Mouse (Mus musculus) liver, adult 2 months (tissue): ENCODE results near the gene Klhdc8a. TPM values are rescaled to one million over a fixed set of nuclear protein-coding genes. Genes with fewer than 3 reads are reported as not detected.

ENCODE experiments used
- DNase-seq: peaks from one replicate; pipeline ENCODE4 v3.0.0-alpha.2; 2011; ENCODE audit warnings: low read depth, low spot score; ENCODE audit errors: extremely low read depth
- H3K27ac ChIP-seq: fragments of 200-500 bp; replicated peaks from 2 replicates; pipeline ENCODE4 v1.5.1; 2012; ENCODE audit warnings: low read depth, mild to moderate bottlenecking, control low read depth, inconsistent platforms, low read length; ENCODE audit not compliant: insufficient read depth
- H3K27me3 ChIP-seq: fragments of 200-500 bp; 2 replicates; pipeline ENCODE4 v1.6.1; 2012; ENCODE audit warnings: mild to moderate bottlenecking, moderate library complexity, low read length, inconsistent platforms; ENCODE audit not compliant: control insufficient read depth, insufficient read depth
- H3K36me3 ChIP-seq: fragments of 200-500 bp; 2 replicates; pipeline ENCODE4 v1.6.1; 2012; ENCODE audit warnings: low read length, inconsistent platforms; ENCODE audit not compliant: control insufficient read depth, insufficient read depth
- H3K4me1 ChIP-seq: fragments of 200-500 bp; 2 replicates; pipeline ENCODE4 v1.6.1; 2011; ENCODE audit warnings: low read length; ENCODE audit not compliant: control insufficient read depth, insufficient read depth
- H3K4me3 ChIP-seq: fragments of 200-500 bp; 2 replicates; pipeline ENCODE4 v1.5.1; 2011; ENCODE audit warnings: low read depth, mild to moderate bottlenecking, control low read depth, low read length, moderate library complexity; ENCODE audit not compliant: insufficient read depth
- H3K79me2 ChIP-seq: fragments of 200-500 bp; 2 replicates; pipeline ENCODE4 v1.6.1; 2012; ENCODE audit warnings: inconsistent platforms, mild to moderate bottlenecking, low read length, moderate library complexity; ENCODE audit not compliant: control insufficient read depth, insufficient read depth
- H3K9ac ChIP-seq: fragments of 200-500 bp; 2 replicates; pipeline ENCODE4 v1.6.1; 2012; ENCODE audit warnings: low read depth, mild to moderate bottlenecking, control low read depth, inconsistent platforms, low read length
- CTCF ChIP-seq: fragments of 200-500 bp; IDR thresholded peaks from 2 replicates; pipeline ENCODE4 v1.5.1; 2011; ENCODE audit warnings: low read depth, low read length, control low read depth
- POLR2A ChIP-seq: fragments of 200-500 bp; IDR thresholded peaks from 2 replicates; pipeline ENCODE4 v1.6.1; 2011; ENCODE audit warnings: low read length, control low read depth; ENCODE audit not compliant: insufficient read depth; ENCODE audit errors: extremely low read depth
- WGBS: fragments of 180-500 bp; shearing (Covaris S2); methylation state at CpG from one replicate; pipeline ENCODE4 v1.1.7; 2018; 5-methylcytosine and 5-hydroxymethylcytosine counted together
- polyA plus RNA-seq: library from polyadenylated mRNA; depleted of rRNA; stranded (reverse); fragments of >200 nt; gene quantifications from 2 replicates; pipeline ENCODE4 v1.2.3, GENCODE M21; 2012
- total RNA-seq: library from RNA; depleted of rRNA; stranded (reverse); fragments of >200 nt; gene quantifications from 2 replicates; pipeline ENCODE4 v1.2.3, GENCODE M21; 2014

Klhdc8a gene
- total and polyA plus RNA-seq, 2 experiments, result 0.18 to 1.2 TPM

DNA sequence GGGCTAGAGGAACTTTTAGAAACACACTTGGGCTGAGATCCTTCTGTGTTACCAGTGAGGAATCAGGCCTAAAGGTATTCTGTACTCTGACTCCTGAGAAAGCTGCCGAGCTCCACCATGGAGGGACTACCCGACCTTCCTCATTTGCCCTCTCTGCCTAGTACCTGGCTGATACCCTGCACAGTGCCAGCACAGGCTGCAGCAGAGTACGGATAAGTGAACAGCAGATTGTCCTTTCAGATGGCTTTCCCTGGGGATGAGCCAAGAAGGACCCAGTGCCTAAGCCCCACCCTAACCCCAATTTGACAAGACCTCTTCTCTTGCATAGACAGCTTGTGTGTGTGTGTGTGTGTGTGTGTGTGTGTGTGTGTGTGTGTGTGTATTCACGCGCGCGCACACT is 10.2 kb downstream of the Klhdc8a start:
- Histone ChIP-seq H3K4me1 (no peaks in the 10 kb centered on the region), H3K4me3 (no peak overlapping the region), H3K27me3 (no peaks in the 10 kb centered on the region; the same call in 1 of the 2 replicates), H3K79me2 (no peaks in the 10 kb centered on the region), H3K27ac (no peak overlapping the region), H3K36me3 (no peaks in the 10 kb centered on the region), H3K9ac (no peak overlapping the region)
- no peak for DNase-seq
- WGBS, result 91% methylated on average over 7 of the region's 7 CpGs
- TF ChIP-seq POLR2A (no peak), CTCF (no peak)

GRCm38 (mm10) chr1:132310754-132311153 is 12.3 kb downstream of the Klhdc8a start:
- no peak overlapping the region for H3K9ac ChIP-seq
- H3K79me2 ChIP-seq, result no peaks in the 10 kb centered on the region
- no peak for DNase-seq
- 75% methylated on average over 7 of the region's 7 CpGs for WGBS
- H3K4me3 ChIP-seq, result no peak overlapping the region
- H3K27ac ChIP-seq, result no peak overlapping the region
- peaks cover 3% of the 10 kb centered on the region; the same call in 1 of the 2 replicates for H3K4me1 ChIP-seq
- H3K36me3 ChIP-seq, result no peaks in the 10 kb centered on the region
- H3K27me3 ChIP-seq, result no peaks in the 10 kb centered on the region; the same call in 1 of the 2 replicates
- TF ChIP-seq CTCF (no peak), POLR2A (no peak)

GRCm38 (mm10) chr1:132311174-132311859 is 12.9 kb downstream of the Klhdc8a start:
- no peaks in the 10 kb centered on the region for H3K36me3 ChIP-seq
- DNase-seq, result no peak
- H3K27me3 ChIP-seq, result no peaks in the 10 kb centered on the region; the same call in 1 of the 2 replicates
- no peaks in the 10 kb centered on the region for H3K79me2 ChIP-seq
- H3K4me3 ChIP-seq, result no peak overlapping the region
- WGBS, result 83% methylated on average over 10 of the region's 10 CpGs
- H3K4me1 ChIP-seq, result peaks cover 3% of the 10 kb centered on the region; the same call in 1 of the 2 replicates
- no peak for TF ChIP-seq CTCF
- TF ChIP-seq POLR2A, result no peak
- H3K27ac ChIP-seq, result no peak overlapping the region
- H3K9ac ChIP-seq, result no peak overlapping the region

DNA sequence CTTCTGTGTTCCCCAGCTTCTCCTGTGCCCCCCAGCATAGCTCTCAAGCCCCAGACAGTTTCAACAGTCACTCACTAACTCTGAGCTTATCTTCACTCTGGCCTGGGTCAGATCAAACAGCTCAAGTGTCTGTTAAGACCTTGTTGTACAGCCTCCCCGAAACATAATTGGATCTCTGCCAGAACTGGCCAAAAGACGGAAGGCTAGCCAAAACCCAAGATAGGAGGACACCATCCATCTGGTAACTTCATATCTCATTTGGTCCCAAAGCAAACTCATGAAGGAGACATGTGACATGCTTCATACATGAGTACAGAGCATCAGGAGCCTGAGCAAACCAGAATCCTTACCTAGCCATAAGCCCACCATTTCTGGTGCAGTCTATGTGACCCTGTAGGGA is 13.6 kb downstream of the Klhdc8a start:
- Histone ChIP-seq H3K27me3 (no peaks in the 10 kb centered on the region; the same call in 1 of the 2 replicates), H3K79me2 (no peaks in the 10 kb centered on the region), H3K36me3 (no peaks in the 10 kb centered on the region), H3K4me3 (no peak overlapping the region), H3K27ac (no peak overlapping the region), H3K4me1 (peaks cover 3% of the 10 kb centered on the region; the same call in 1 of the 2 replicates), H3K9ac (no peak overlapping the region)
- WGBS, result 35% methylated on average over 2 of the region's 2 CpGs
- DNase-seq, result no peak
- TF ChIP-seq POLR2A (no peak), CTCF (no peak)

DNA sequence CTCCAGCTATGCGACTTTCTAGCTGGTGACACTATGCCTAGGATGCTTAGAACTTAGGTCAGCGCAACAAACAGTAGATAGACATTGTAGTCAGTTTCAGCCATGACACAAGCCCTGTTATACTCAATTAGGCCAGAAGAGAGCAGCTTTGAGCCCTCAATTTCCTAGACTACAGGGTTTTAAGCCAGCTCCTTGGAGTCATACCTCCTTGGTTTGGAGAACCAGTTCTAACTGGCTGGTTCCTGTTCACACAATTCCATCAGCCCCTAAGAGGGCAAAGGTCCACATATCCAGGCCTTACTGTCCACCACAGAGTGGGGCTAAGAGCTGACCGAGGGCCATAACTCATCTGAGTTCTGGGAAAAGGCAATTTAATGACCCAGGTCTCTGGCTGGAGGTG is 14.3 kb downstream of the Klhdc8a start:
- H3K9ac ChIP-seq, result no peak overlapping the region
- peak; percentile 57 for DNase-seq
- H3K4me3 ChIP-seq, result no peak overlapping the region
- H3K36me3 ChIP-seq, result no peaks in the 10 kb centered on the region
- H3K27me3 ChIP-seq, result no peaks in the 10 kb centered on the region; the same call in 1 of the 2 replicates
- TF ChIP-seq POLR2A (no peak), CTCF (peak; percentile 52)
- H3K4me1 ChIP-seq, result peaks cover 5% of the 10 kb centered on the region; the same call in 1 of the 2 replicates
- 49% methylated on average over 3 of the region's 3 CpGs for WGBS
- H3K79me2 ChIP-seq, result no peaks in the 10 kb centered on the region
- H3K27ac ChIP-seq, result no peak overlapping the region
